Mouse (Mus musculus) spleen, postnatal 36 days (tissue): Measurements from ENCODE around the gene Mat2a.
A peak's percentile ranks its signal among the peaks of the same experiment; 100 is the strongest.
"Not testable (repeated sequence)": the region's sequence is repeated elsewhere in the genome, so short reads cannot be mapped to it uniquely, and the experiment has no call there.

Experiments used
- DNase-seq, 2 experiments: peaks; one replicate each; pipeline ENCODE4 v3.0.0; 2022; ENCODE audit warnings: low spot score in 2 of 2, mixed read lengths in 1 of 2

Mat2a gene

GRCm38 (mm10) chr6:72456567-72456966, 17.2 kb upstream of the Mat2a start:
- no peak for DNase-seq

- no peak for DNase-seq
Observed at GRCm38 (mm10) chr6:72454833-72455373, 15.5 kb upstream of the Mat2a start.

GRCm38 (mm10) chr6:72454072-72454746, 14.9 kb upstream of the Mat2a start:
- DNase-seq = peak; percentile 21 to 32

- no peak for DNase-seq
Observed at GRCm38 (mm10) chr6:72453578-72453977, 14.2 kb upstream of the Mat2a start.

GRCm38 (mm10) chr6:72452329-72452728, 13.0 kb upstream of the Mat2a start:
- DNase-seq = no peak

- not testable (repeated sequence) for DNase-seq
Observed at GRCm38 (mm10) chr6:72451778-72452177, 12.4 kb upstream of the Mat2a start.

GRCm38 (mm10) chr6:72447487-72447886, 8.1 kb upstream of the Mat2a start:
- no peak for DNase-seq

GRCm38 (mm10) chr6:72445011-72445410, 5.7 kb upstream of the Mat2a start:
- no peak for DNase-seq

- no peak for DNase-seq
Observed at GRCm38 (mm10) chr6:72442921-72443604, 3.7 kb upstream of the Mat2a start.

GRCm38 (mm10) chr6:72440186-72440990, 1.0 kb upstream of the Mat2a start:
- DNase-seq = no peak

GRCm38 (mm10) chr6:72438862-72439354, 450 bp downstream of the Mat2a start:
- DNase-seq = peak; percentile 87 to 90

- DNase-seq = no peak
Observed at GRCm38 (mm10) chr6:72438226-72438625, 1.1 kb downstream of the Mat2a start.

GRCm38 (mm10) chr6:72432153-72432552, 7.2 kb downstream of the Mat2a start:
- no peak for DNase-seq

GRCm38 (mm10) chr6:72430989-72431921, 8.1 kb downstream of the Mat2a start:
- no peak for DNase-seq

- DNase-seq = no peak
Observed at GRCm38 (mm10) chr6:72429061-72429842, 10.1 kb downstream of the Mat2a start.

- DNase-seq = peak; percentile 62 to 73
Observed at GRCm38 (mm10) chr6:72428036-72428435, 11.3 kb downstream of the Mat2a start.

- DNase-seq = no peak
Observed at GRCm38 (mm10) chr6:72425646-72426045, 13.7 kb downstream of the Mat2a start.

- DNase-seq = no peak
Observed at GRCm38 (mm10) chr6:72420901-72421300, 18.5 kb downstream of the Mat2a start.

GRCm38 (mm10) chr6:72419806-72420205, 19.6 kb downstream of the Mat2a start:
- no peak for DNase-seq

- no peak for DNase-seq
Observed at GRCm38 (mm10) chr6:72418279-72418678, 21.1 kb downstream of the Mat2a start.
